Mouse (Mus musculus) lung, postnatal 0 days (tissue): ENCODE measurements around the gene Kcnt1.
A peak's percentile ranks its signal among the peaks of the same experiment; 100 is the strongest.

Source experiments
- CTCF ChIP-seq: IDR thresholded peaks from 2 replicates; pipeline ENCODE4 v1.5.1; 2016; ENCODE audit warnings: antibody characterized with exemption, mild to moderate bottlenecking
- EP300 ChIP-seq: IDR thresholded peaks from 2 replicates; pipeline ENCODE4 v1.6.1; 2016; ENCODE audit warnings: antibody characterized with exemption, mild to moderate bottlenecking, control low read depth

DNA sequence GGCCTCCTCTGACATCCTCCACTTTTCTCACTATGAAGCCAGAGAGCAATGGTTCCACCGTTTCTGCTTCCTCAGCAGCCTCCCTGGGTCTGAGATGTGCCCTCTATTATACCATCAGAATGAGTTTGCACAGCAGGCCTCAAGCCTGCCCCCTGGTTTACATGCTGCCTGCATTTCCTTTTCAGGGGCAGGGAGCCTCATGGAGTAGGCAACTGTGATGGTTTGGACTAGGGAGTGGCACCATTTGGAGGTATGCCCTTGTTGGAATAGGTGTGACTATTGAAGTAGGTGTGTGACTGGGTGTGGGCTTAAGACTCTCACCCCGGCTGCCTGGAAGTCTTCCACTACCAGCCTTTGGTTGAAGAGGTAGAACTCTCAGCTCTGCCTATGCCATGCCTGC, 60.3 kb downstream of the Kcnt1 start:
- TF ChIP-seq CTCF (peak; percentile 26), EP300 (no peak)
